Mouse (Mus musculus): ENCODE results near the gene Trak2. TPM values are rescaled to one million over a fixed set of nuclear protein-coding genes. Genes with fewer than 3 reads are reported as not detected.
"Not testable (repeated sequence)": the region's sequence is repeated elsewhere in the genome, so short reads cannot be mapped to it uniquely, and the experiment has no call there.

The Trak2 gene
- total RNA-seq (2021), result 100 to 1,000 TPM; 185 to 192 TPM

- intact Hi-C loops (cut with DNase I), result loop anchor here (5.0 to 10.0 kb wide), 2 partner anchors 144 to 389 kb away; partner anchors contain the start of genes Fam126b and Ndufb3
- DNase-seq (ENCODE audit: low spot score), result peak; percentile 93
Observed at GRCm38 (mm10) chr1:58973366-58974221, at the start of gene Trak2, which contains the start of gene Stradb. Gene Trak2, minus strand, starts transcription at chr1:58973430. Gene Stradb, plus strand, starts transcription at chr1:58973522.

- no peak for DNase-seq (ENCODE audit: low spot score)
- intact Hi-C loops (cut with DNase I), result no loop called here
Observed at GRCm38 (mm10) chr1:59021556-59021955, 48.3 kb upstream of the Trak2 start.

GRCm38 (mm10) chr1:59009250-59009649 lies 36.0 kb upstream of the Trak2 start:
- no peak for DNase-seq (ENCODE audit: low spot score)
- intact Hi-C loops (cut with DNase I), result loop anchor here (5.0 kb wide), 1 partner anchor 228 kb away; the partner anchor contains the start of gene Als2

- intact Hi-C loops (cut with DNase I), result no loop called here
- DNase-seq (ENCODE audit: low spot score), result no peak
Observed at GRCm38 (mm10) chr1:58995313-58995712, 22.1 kb upstream of the Trak2 start.

GRCm38 (mm10) chr1:58993723-58994122 lies 20.5 kb upstream of the Trak2 start:
- no peak for DNase-seq (ENCODE audit: low spot score)
- intact Hi-C loops (cut with DNase I), result loop anchor here (1.0 to 5.0 kb wide), 2 partner anchors 86 to 223 kb away; no protein-coding TSS in a partner anchor

- intact Hi-C loops (cut with DNase I), result loop anchor here (5.0 kb wide), 1 partner anchor 86 kb away; no protein-coding TSS in a partner anchor
- no peak for DNase-seq (ENCODE audit: low spot score)
Observed at GRCm38 (mm10) chr1:58993144-58993543, 19.9 kb upstream of the Trak2 start.

- DNase-seq (ENCODE audit: low spot score), result no peak
- intact Hi-C loops (cut with DNase I), result no loop called here
Observed at GRCm38 (mm10) chr1:58984586-58984985, 11.4 kb upstream of the Trak2 start.

- intact Hi-C loops (cut with DNase I), result no loop called here
- no peak for DNase-seq (ENCODE audit: low spot score)
Observed at GRCm38 (mm10) chr1:58982276-58982675, 9.0 kb upstream of the Trak2 start.

- DNase-seq (ENCODE audit: low spot score), result no peak
- intact Hi-C loops (cut with DNase I), result loop anchor here (5.0 to 10.0 kb wide), 2 partner anchors 144 to 388 kb away; partner anchors contain the start of genes Fam126b and Ndufb3
Observed at GRCm38 (mm10) chr1:58972851-58973365, 322 bp downstream of the Trak2 start.

GRCm38 (mm10) chr1:58971097-58971496 lies 2.1 kb downstream of the Trak2 start:
- DNase-seq (ENCODE audit: low spot score), result no peak
- intact Hi-C loops (cut with DNase I), result loop anchor here (5.0 to 10.0 kb wide), 2 partner anchors 146 to 386 kb away; partner anchors contain the start of genes Fam126b and Ndufb3

- no peak for DNase-seq (ENCODE audit: low spot score)
- intact Hi-C loops (cut with DNase I), result loop anchor here (5.0 to 10.0 kb wide), 2 partner anchors 147 to 385 kb away; partner anchors contain the start of genes Fam126b and Ndufb3
Observed at GRCm38 (mm10) chr1:58970054-58970453, 3.2 kb downstream of the Trak2 start.

GRCm38 (mm10) chr1:58967534-58967933 lies 5.7 kb downstream of the Trak2 start:
- intact Hi-C loops (cut with DNase I), result no loop called here
- DNase-seq (ENCODE audit: low spot score), result no peak

GRCm38 (mm10) chr1:58962865-58963264 lies 10.4 kb downstream of the Trak2 start:
- no peak for DNase-seq (ENCODE audit: low spot score)
- intact Hi-C loops (cut with DNase I), result no loop called here

- intact Hi-C loops (cut with DNase I), result no loop called here
- no peak for DNase-seq (ENCODE audit: low spot score)
Observed at GRCm38 (mm10) chr1:58962418-58962817, 10.8 kb downstream of the Trak2 start.

GRCm38 (mm10) chr1:58961152-58961893 lies 11.9 kb downstream of the Trak2 start:
- no peak for DNase-seq (ENCODE audit: low spot score)
- intact Hi-C loops (cut with DNase I), result loop anchor here (1.0 kb wide), 1 partner anchor 34 kb away; no protein-coding TSS in a partner anchor

GRCm38 (mm10) chr1:58959682-58960081 lies 13.5 kb downstream of the Trak2 start:
- DNase-seq (ENCODE audit: low spot score), result no peak
- intact Hi-C loops (cut with DNase I), result no loop called here

- DNase-seq (ENCODE audit: low spot score); intact Hi-C loops (cut with DNase I): not testable (repeated sequence)
Observed at GRCm38 (mm10) chr1:58958789-58959526, 14.3 kb downstream of the Trak2 start.

GRCm38 (mm10) chr1:58957931-58958330 lies 15.3 kb downstream of the Trak2 start:
- intact Hi-C loops (cut with DNase I), result no loop called here
- DNase-seq (ENCODE audit: low spot score), result no peak

GRCm38 (mm10) chr1:58956229-58956628 lies 17.0 kb downstream of the Trak2 start:
- intact Hi-C loops (cut with DNase I), result no loop called here
- no peak for DNase-seq (ENCODE audit: low spot score)
